Mouse (Mus musculus) stomach, postnatal 0 days (tissue): Measurements from ENCODE around the gene 1810055G02Rik.

Source experiments
- CTCF ChIP-seq: IDR thresholded peaks from 2 replicates; pipeline ENCODE4 v1.5.1; 2016; ENCODE audit warnings: antibody characterized with exemption, low read depth, mild to moderate bottlenecking, moderate library complexity
- EP300 ChIP-seq: optimal IDR thresholded peaks from 2 replicates; pipeline ENCODE3; 2016; ENCODE audit warnings: antibody characterized with exemption

GRCm38 (mm10) chr19:3723170-3723569 is 15.1 kb downstream of the 1810055G02Rik start:
- TF ChIP-seq CTCF = no peak
- no peak for TF ChIP-seq EP300
